Mouse (Mus musculus) stomach, postnatal 0 days (tissue): ENCODE data around the gene Slc2a4.
A peak's percentile ranks its signal among the peaks of the same experiment; 100 is the strongest.

Experiments
- CTCF ChIP-seq: IDR thresholded peaks from 2 replicates; pipeline ENCODE4 v1.5.1; 2016; ENCODE audit warnings: antibody characterized with exemption, low read depth, mild to moderate bottlenecking, moderate library complexity
- EP300 ChIP-seq: optimal IDR thresholded peaks from 2 replicates; pipeline ENCODE3; 2016; ENCODE audit warnings: antibody characterized with exemption

DNA sequence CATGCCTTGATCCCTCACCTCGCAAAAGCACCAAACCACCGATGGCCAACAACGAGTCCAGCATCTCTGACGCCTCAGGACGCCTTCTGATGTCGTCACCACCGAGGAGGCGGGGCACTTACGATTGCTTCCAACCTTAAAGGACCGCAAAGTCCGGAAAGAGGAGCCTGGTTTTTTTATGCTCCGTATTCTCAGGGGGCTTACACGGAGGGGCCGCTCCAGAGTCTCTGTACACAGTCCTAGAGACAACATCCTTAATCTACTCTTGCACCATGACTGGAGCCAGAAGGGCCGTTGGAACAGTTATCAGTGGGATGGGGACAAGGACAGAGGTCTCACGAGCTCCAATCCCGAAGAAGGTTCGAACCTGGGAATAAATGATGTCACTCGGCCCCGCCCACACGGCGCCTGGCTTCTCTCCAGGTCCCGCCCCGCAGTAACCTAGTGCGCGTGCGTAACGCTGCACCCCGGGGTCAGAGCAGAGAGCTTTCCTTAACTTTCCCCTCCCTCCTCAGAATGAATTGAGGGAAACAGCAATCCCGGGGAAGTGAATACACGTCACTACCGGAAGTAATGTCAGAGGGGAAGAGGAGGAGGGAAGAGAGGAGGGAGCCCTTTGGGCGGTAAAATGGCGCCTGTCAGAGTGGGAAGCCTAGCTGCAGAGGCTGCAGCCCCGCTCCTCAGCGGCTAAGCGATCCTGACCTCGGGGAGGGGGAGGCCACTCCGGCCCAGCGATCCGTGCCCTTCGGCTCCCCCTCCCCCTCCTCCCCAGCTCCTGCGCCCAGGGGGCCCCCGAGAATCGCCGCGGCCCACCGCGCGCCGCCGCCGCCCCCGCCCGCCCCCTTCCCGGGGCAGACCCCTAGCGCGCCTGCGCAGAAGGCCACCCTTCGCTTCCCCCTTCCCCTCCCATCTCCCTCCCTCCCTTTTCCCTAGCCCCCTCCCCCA is 32.5 kb upstream of the Slc2a4 start:
- TF ChIP-seq CTCF = 0 out of 2 replicates have a peak, but pooled peaks have one; percentile 12
- peak; percentile 71 for TF ChIP-seq EP300
